Mouse (Mus musculus) heart, embryonic 13.5 days (tissue): ENCODE data around the gene Akap5. TPM values are rescaled to one million over a fixed set of nuclear protein-coding genes. Genes with fewer than 3 reads are reported as not detected.
A peak's percentile ranks its signal among the peaks of the same experiment; 100 is the strongest.

Experiments used
- ATAC-seq: fragments of 200-750 bp; cut with Nextera tagmentation; 2 replicates; pipeline ENCODE4 v1.8.0; 2017; ENCODE audit warnings: moderate TSS enrichment; ENCODE audit not compliant: insufficient number of reproducible peaks, low FRiP score, low TSS enrichment; ENCODE audit errors: extremely low read depth
- H3K27ac ChIP-seq: fragments of 300-500 bp; sonication (generic); replicated peaks from 2 replicates; pipeline ENCODE4 v1.5.1; 2015; ENCODE audit warnings: moderate library complexity, mild to moderate bottlenecking, inconsistent platforms
- H3K27me3 ChIP-seq: fragments of 300-500 bp; sonication (generic); replicated peaks from 2 replicates; pipeline ENCODE4 v1.6.1; 2015; ENCODE audit warnings: mild to moderate bottlenecking, inconsistent platforms
- H3K36me3 ChIP-seq: fragments of 300-500 bp; sonication (generic); 2 replicates; pipeline ENCODE4 v1.6.1; 2015; ENCODE audit warnings: mild to moderate bottlenecking, inconsistent platforms
- H3K4me1 ChIP-seq: fragments of 300-500 bp; sonication (generic); 2 replicates; pipeline ENCODE4 v1.6.1; 2015; ENCODE audit warnings: inconsistent platforms
- H3K4me2 ChIP-seq: fragments of 300-500 bp; sonication (generic); 2 replicates; pipeline ENCODE4 v1.6.1; 2015; ENCODE audit warnings: inconsistent platforms, mild to moderate bottlenecking, moderate library complexity
- H3K4me3 ChIP-seq: fragments of 300-500 bp; sonication (generic); 2 replicates; pipeline ENCODE4 v1.5.1; 2015; ENCODE audit warnings: moderate library complexity, mild to moderate bottlenecking, inconsistent platforms
- H3K9ac ChIP-seq: fragments of 300-500 bp; sonication (generic); 2 replicates; pipeline ENCODE4 v1.6.1; 2015; ENCODE audit warnings: inconsistent platforms, mild to moderate bottlenecking, moderate library complexity
- H3K9me3 ChIP-seq: fragments of 300-500 bp; sonication (generic); 2 replicates; pipeline ENCODE4 v1.6.1; 2016; ENCODE audit warnings: inconsistent platforms
- WGBS: fragments of 180-500 bp; shearing (Covaris S2); methylation state at CpG from one replicate; pipeline ENCODE4 v1.1.7; 2015; ENCODE audit warnings: mixed read lengths; 5-methylcytosine and 5-hydroxymethylcytosine counted together
- polyA plus RNA-seq: library from polyadenylated mRNA; unstranded; fragments of >200 nt; fragmentation: Nextera tagmentation; extraction: Ambion mirVana; gene quantifications from 2 replicates; pipeline ENCODE4 v1.2.1, GENCODE M21; 2015

The Akap5 gene
- polyA plus RNA-seq, 1 experiment from 2014 or later, result 4.4 TPM

DNA sequence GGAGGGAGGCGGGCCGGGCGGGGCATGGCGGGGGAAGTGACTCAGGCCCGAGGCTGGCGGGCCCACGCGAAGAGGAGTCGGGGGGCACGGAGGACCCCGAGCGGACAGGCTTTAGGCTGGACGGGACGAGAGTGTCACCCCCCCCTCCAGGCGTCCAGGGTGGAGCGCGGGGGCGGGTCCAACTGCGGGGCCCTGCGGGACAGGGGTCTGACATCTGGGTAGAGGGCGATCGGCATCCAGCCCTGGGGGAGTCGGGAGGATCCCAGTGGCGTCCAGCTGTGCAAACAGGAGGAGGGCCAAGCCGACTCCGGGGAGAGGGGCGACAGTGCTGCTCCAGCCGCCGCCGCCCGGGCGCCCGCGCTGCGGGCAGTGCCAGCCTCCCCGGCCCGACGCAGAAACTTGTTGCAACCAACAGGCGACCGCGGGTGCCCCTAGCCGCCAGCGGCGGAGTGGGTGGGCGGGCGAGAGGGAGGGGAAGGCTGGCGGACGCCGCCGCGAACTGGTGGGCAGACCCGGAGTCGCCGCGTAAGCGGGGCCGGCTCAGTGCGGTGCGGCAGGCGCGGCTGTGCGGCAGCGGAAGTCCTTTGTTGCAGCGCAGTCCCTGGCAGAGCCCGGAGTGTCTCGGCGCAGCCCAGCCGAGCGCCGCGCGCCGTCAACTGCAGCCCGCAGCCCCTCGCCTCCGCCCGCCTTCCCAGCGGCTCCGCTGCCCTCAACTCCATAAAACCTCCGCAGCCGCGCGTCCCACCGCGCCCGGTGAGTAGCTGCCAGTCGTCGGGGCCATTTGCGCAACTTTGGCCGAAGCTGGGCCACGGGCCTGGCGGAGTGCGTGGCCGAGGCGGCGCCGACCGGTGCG is 45.5 kb downstream of the Akap5 start, which contains the start of gene Zbtb1:
TSS of gene Zbtb1 (plus strand) at position 289 of the 853 bp plus-strand sequence.
- WGBS, result under 1% methylated on average over 65 of the region's 99 CpGs
- H3K27me3 ChIP-seq, result no peaks in the 10 kb centered on the region
- H3K36me3 ChIP-seq, result peaks cover 2% of the 10 kb centered on the region; the same call in 1 of the 2 replicates
- peak within 1 kb of the TSS; percentile 96 for H3K4me3 ChIP-seq
- H3K27ac ChIP-seq, result peak within 1 kb of the TSS; percentile 100
- H3K9ac ChIP-seq, result peak within 1 kb of the TSS; percentile 99
- peaks cover 69% of the 10 kb centered on the region for H3K4me1 ChIP-seq
- H3K4me2 ChIP-seq, result peak within 1 kb of the TSS; percentile 95
- no peaks in the 10 kb centered on the region for H3K9me3 ChIP-seq
- ATAC-seq, result peak; percentile 28

GRCm38 (mm10) chr12:76370831-76371571 is 46.3 kb downstream of the Akap5 start:
- peak overlapping the region; percentile 100 for H3K27ac ChIP-seq
- H3K36me3 ChIP-seq, result peaks cover 2% of the 10 kb centered on the region; the same call in 1 of the 2 replicates
- H3K4me1 ChIP-seq, result peaks cover 71% of the 10 kb centered on the region
- peak overlapping the region; percentile 99 for H3K9ac ChIP-seq
- peak overlapping the region; percentile 95 for H3K4me2 ChIP-seq
- ATAC-seq, result peak; percentile 56; the same call in 1 of the 2 replicates
- H3K27me3 ChIP-seq, result no peaks in the 10 kb centered on the region
- no peaks in the 10 kb centered on the region for H3K9me3 ChIP-seq
- H3K4me3 ChIP-seq, result peak overlapping the region; percentile 96
- WGBS, result 0% methylated on average over 62 of the region's 63 CpGs

GRCm38 (mm10) chr12:76372046-76372445 is 47.4 kb downstream of the Akap5 start:
- H3K4me3 ChIP-seq, result peak overlapping the region; percentile 96
- 28% methylated on average over 7 of the region's 7 CpGs for WGBS
- H3K9me3 ChIP-seq, result no peaks in the 10 kb centered on the region
- ATAC-seq, result no peak
- peaks cover 2% of the 10 kb centered on the region; the same call in 1 of the 2 replicates for H3K36me3 ChIP-seq
- H3K9ac ChIP-seq, result peak overlapping the region; percentile 99
- H3K4me1 ChIP-seq, result peaks cover 70% of the 10 kb centered on the region
- no peaks in the 10 kb centered on the region for H3K27me3 ChIP-seq
- H3K4me2 ChIP-seq, result peak overlapping the region; percentile 95
- H3K27ac ChIP-seq, result peak overlapping the region; percentile 100

- Histone ChIP-seq H3K36me3 (peaks cover 2% of the 10 kb centered on the region; the same call in 1 of the 2 replicates), H3K4me3 (peak overlapping the region; percentile 96), H3K4me1 (peaks cover 69% of the 10 kb centered on the region), H3K27me3 (no peaks in the 10 kb centered on the region), H3K9ac (peak overlapping the region; percentile 99), H3K27ac (0 out of 2 replicates have a peak overlapping the region, but pooled peaks have one; percentile 15), H3K9me3 (no peaks in the 10 kb centered on the region), H3K4me2 (peak overlapping the region; percentile 95)
- 80% methylated on average over 5 of the region's 7 CpGs for WGBS
- no peak for ATAC-seq
These were observed 48.5 kb downstream of the Akap5 start for GRCm38 (mm10) chr12:76372881-76373818.

- WGBS, result 64% methylated on average over 6 of the region's 6 CpGs
- Histone ChIP-seq H3K4me2 (no peak overlapping the region), H3K27me3 (no peaks in the 10 kb centered on the region), H3K4me3 (no peak overlapping the region), H3K9ac (no peak overlapping the region), H3K36me3 (peaks cover 2% of the 10 kb centered on the region; the same call in 1 of the 2 replicates), H3K9me3 (no peaks in the 10 kb centered on the region), H3K27ac (no peak overlapping the region), H3K4me1 (peaks cover 71% of the 10 kb centered on the region)
- no peak for ATAC-seq
These were observed 49.3 kb downstream of the Akap5 start for GRCm38 (mm10) chr12:76373991-76374390.

- Histone ChIP-seq H3K4me3 (no peak overlapping the region), H3K4me1 (peaks cover 78% of the 10 kb centered on the region), H3K9ac (no peak overlapping the region), H3K27ac (peak overlapping the region; percentile 67; the same call in 1 of the 2 replicates), H3K36me3 (peaks cover 2% of the 10 kb centered on the region; the same call in 1 of the 2 replicates), H3K27me3 (no peaks in the 10 kb centered on the region), H3K4me2 (no peak overlapping the region), H3K9me3 (no peaks in the 10 kb centered on the region)
- no peak for ATAC-seq
- WGBS, result 64% methylated on average over 4 of the region's 4 CpGs
These were observed 50.2 kb downstream of the Akap5 start for GRCm38 (mm10) chr12:76374911-76375310.

DNA sequence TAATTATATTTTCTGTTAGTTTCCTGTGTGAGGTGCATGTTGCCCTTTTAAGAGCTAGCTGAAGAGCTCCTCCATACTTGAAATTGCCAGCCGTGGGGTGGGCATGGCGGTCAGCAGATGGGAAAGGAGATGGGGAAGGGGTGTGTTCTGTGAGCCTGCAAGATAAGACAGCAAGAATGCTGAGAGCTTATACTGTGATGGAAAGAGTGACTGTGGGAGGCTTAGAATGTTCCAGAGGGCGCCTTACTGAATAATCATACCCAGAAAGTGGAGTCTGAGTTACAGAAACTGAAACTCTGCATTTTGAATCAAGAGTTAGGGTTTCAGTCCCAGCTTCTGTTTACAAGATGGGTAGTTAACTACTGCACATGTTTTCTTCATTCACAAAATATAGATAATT is 50.8 kb downstream of the Akap5 start:
- Histone ChIP-seq H3K4me3 (no peak overlapping the region), H3K27ac (peak overlapping the region; percentile 67), H3K9ac (peak overlapping the region; percentile 52; the same call in 1 of the 2 replicates), H3K4me1 (peaks cover 84% of the 10 kb centered on the region), H3K36me3 (peaks cover 2% of the 10 kb centered on the region; the same call in 1 of the 2 replicates), H3K27me3 (no peaks in the 10 kb centered on the region), H3K9me3 (no peaks in the 10 kb centered on the region), H3K4me2 (peak overlapping the region; percentile 30)
- no peak for ATAC-seq
- 26% methylated on average over 3 of the region's 3 CpGs for WGBS

DNA sequence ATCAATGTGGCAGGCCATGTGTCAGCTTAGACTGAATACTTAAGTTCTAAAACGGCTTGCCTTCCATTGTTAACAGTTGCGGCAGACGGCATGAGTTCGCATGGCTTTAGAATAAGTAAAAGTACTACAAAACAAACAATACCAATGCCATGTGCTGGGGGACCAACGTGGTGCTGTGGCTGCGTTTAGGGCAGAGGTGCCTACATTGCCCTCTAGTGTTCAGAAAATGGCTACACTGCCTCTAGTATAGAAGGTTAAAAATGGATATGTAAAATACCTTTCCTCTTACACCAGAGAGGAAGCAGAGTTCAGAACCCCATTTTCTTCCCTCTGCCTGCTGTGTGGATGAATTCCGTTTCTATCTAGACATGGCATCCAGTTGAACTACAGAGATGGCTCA is 52.0 kb downstream of the Akap5 start:
- ATAC-seq, result no peak
- no peaks in the 10 kb centered on the region for H3K9me3 ChIP-seq
- no peaks in the 10 kb centered on the region for H3K27me3 ChIP-seq
- no peak overlapping the region for H3K4me3 ChIP-seq
- H3K4me2 ChIP-seq, result no peak overlapping the region
- no peak overlapping the region for H3K9ac ChIP-seq
- peaks cover 5% of the 10 kb centered on the region for H3K36me3 ChIP-seq
- no peak overlapping the region for H3K27ac ChIP-seq
- WGBS, result 51% methylated on average over 7 of the region's 7 CpGs
- peaks cover 87% of the 10 kb centered on the region for H3K4me1 ChIP-seq

GRCm38 (mm10) chr12:76377059-76377458 is 52.4 kb downstream of the Akap5 start:
- peaks cover 7% of the 10 kb centered on the region for H3K36me3 ChIP-seq
- H3K9ac ChIP-seq, result no peak overlapping the region
- no peaks in the 10 kb centered on the region for H3K9me3 ChIP-seq
- H3K27ac ChIP-seq, result peak overlapping the region; percentile 78; the same call in 1 of the 2 replicates
- H3K4me1 ChIP-seq, result peaks cover 83% of the 10 kb centered on the region
- H3K4me2 ChIP-seq, result no peak overlapping the region
- 93% methylated on average over 6 of the region's 6 CpGs for WGBS
- H3K4me3 ChIP-seq, result no peak overlapping the region
- no peak for ATAC-seq
- no peaks in the 10 kb centered on the region for H3K27me3 ChIP-seq

GRCm38 (mm10) chr12:76377726-76378125 is 53.0 kb downstream of the Akap5 start:
- H3K27ac ChIP-seq, result peak overlapping the region; percentile 78
- no peak overlapping the region for H3K4me3 ChIP-seq
- no peaks in the 10 kb centered on the region for H3K27me3 ChIP-seq
- peaks cover 76% of the 10 kb centered on the region for H3K4me1 ChIP-seq
- no peak overlapping the region for H3K4me2 ChIP-seq
- 87% methylated on average over 3 of the region's 3 CpGs for WGBS
- H3K9ac ChIP-seq, result no peak overlapping the region
- H3K9me3 ChIP-seq, result no peaks in the 10 kb centered on the region
- no peak for ATAC-seq
- peaks cover 5% of the 10 kb centered on the region; the same call in 1 of the 2 replicates for H3K36me3 ChIP-seq
